Mouse (Mus musculus) spleen, adult 2 months (tissue): ENCODE measurements at regions not wholly inside any gene's neighbourhood (a gene's known extent, or its start where the extent isn't known, plus 50 kb on each side); places are given as distances from the start of the nearest gene placed in this dataset.

ENCODE experiments used
- CTCF ChIP-seq: fragments of 200-500 bp; IDR thresholded peaks from 2 replicates; pipeline ENCODE4 v1.5.1; 2011; ENCODE audit warnings: mild to moderate bottlenecking, inconsistent platforms; ENCODE audit not compliant: insufficient read depth, insufficient read length, insufficient replicate concordance; ENCODE audit errors: extremely low read depth
- POLR2A ChIP-seq: fragments of 200-500 bp; IDR thresholded peaks from 2 replicates; pipeline ENCODE4 v1.6.1; 2011; ENCODE audit warnings: low read depth, low read length, inconsistent platforms

DNA sequence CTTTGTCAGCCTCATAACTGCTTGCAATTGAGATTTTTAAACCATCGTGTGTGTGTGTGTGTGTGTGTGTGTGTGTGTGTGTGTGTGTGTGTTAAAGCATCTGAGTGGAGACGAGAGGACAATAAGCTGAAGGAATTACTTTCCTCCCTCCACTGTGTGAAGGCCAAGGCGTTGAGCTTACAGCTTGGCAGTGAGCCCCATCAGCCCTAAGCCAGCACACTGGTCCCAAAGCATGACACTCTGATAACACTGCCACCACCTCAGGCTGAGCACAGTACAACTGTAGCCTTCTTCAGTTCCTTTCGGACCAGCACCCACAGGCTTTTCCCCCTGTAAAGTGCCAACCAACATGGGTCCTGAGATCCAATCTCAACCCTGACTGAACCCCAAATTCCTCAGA, 85.1 kb upstream of the Egln3 start:
- TF ChIP-seq CTCF = no peak
- no peak for TF ChIP-seq POLR2A
